Mouse (Mus musculus): ENCODE results near the gene Tmem167. TPM values are rescaled to one million over a fixed set of nuclear protein-coding genes. Genes with fewer than 3 reads are reported as not detected.

Gene Tmem167
- total RNA-seq, 2 experiments from 2014 or later, result 23.0 to 25.6 TPM

- no peak for DNase-seq (ENCODE audit: low spot score in 2 of 2)
- intact Hi-C loops (cut with DNase I), result no loop called here
Observed at GRCm38 (mm10) chr13:90171390-90171789, 82.5 kb downstream of the Tmem167 start.

- no peak for DNase-seq (ENCODE audit: low spot score in 2 of 2)
- intact Hi-C loops (cut with DNase I), result no loop called here
Observed at GRCm38 (mm10) chr13:90175662-90176061, 86.7 kb downstream of the Tmem167 start.

- no peak for DNase-seq (ENCODE audit: low spot score in 2 of 2)
- intact Hi-C loops (cut with DNase I), result no loop called here
Observed at GRCm38 (mm10) chr13:90182262-90182661, 93.3 kb downstream of the Tmem167 start.

- intact Hi-C loops (cut with DNase I), result no loop called here
- no peak for DNase-seq (ENCODE audit: low spot score in 2 of 2)
Observed at GRCm38 (mm10) chr13:90183536-90183935, 94.6 kb downstream of the Tmem167 start.

- DNase-seq (ENCODE audit: low spot score in 2 of 2), result no peak
- intact Hi-C loops (cut with DNase I), result no loop called here
Observed at GRCm38 (mm10) chr13:90186694-90187093, 97.8 kb downstream of the Tmem167 start.

GRCm38 (mm10) chr13:90188021-90188420, 99.1 kb downstream of the Tmem167 start:
- intact Hi-C loops (cut with DNase I), result no loop called here
- DNase-seq (ENCODE audit: low spot score in 2 of 2), result no peak

- no peak for DNase-seq (ENCODE audit: low spot score in 2 of 2)
- intact Hi-C loops (cut with DNase I), result no loop called here
Observed at GRCm38 (mm10) chr13:90191794-90192193, 102.9 kb downstream of the Tmem167 start.

Other genes with a start within 250 kb of the Tmem167 start
- 10 to 100 TPM; 18.8 to 19.4 TPM for gene Xrcc4, start 485 bp downstream of the Tmem167 start, total RNA-seq (2021)

All from left cerebral cortex, postnatal 36 days (tissue).